Mouse (Mus musculus) kidney, adult 18-20 months (tissue): Measurements from ENCODE around the gene Cercam.

Experiments used
- DNase-seq: peaks from one replicate; pipeline ENCODE4 v3.0.0; 2021

Cercam gene

GRCm38 (mm10) chr2:29868949-29869645, at the start of gene Cercam:
TSS of gene Cercam (plus strand) at chr2:29869164.
- peak; percentile 82 for DNase-seq

DNA sequence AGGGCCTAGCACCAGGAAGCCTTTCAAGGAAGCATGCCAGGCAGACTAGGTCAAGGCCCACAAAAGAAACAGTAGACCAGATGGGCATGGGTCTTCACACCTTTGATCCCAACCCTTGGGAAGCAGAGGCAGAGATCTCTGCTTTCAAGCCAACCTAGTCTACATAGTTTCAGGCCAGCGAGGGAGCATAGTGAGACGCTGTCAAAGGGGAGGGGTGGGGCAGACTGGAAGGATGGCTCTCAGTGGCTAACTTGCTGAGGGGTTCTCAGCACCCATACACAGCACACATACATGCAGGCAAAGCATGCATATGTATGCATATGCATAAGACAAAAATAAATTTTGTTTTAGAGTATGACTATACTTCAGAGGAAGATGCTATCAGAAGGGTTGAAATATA, 49.6 kb upstream of the Cercam start:
- DNase-seq, result no peak

DNA sequence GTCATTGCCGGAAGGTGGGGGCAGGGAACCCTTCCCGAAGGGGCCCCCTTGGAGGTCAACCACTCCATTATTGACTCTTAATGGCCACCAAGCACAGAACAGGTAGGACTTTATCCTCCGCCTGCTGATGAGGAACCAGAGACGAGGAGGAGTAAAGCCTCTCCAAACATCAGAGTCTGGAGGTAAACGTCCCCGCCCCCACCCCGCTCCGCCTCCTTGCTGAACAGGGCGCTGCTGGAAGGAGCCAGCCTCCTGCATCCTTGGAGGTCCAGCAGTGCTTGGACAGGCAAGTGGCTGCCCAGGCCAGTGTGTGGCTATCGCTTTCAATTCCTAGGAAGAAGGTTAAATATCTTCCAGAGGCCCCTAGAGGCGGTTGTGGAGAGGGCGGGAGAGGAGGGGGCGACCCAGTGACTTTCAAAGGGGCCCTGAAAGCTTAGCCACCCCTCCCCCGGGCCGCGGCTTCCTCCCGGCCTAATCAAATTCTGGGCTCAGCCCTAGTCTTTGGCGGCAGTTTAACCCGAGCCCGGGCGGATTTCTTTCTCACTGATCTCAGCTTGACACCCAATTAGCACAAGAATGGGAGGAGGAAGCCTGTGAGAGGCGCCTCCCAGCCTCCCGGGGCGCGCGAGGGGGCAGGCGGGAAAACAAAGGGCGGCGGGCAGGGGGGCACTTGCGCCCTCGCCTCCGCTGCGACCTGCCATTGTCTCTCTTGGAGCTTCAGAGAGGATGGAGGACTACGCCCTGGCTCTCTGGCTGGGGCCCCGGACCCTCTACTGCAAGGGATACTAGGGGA, 48.7 kb upstream of the Cercam start, which contains the start of gene Urm1:
TSS of gene Urm1 (plus strand) at position 51 of the 793 bp plus-strand sequence.
- DNase-seq, result peak; percentile 63

GRCm38 (mm10) chr2:29826318-29826925, 42.5 kb upstream of the Cercam start:
- no peak for DNase-seq

- DNase-seq, result peak; percentile 96
Measured at GRCm38 (mm10) chr2:29826926-29827708, 41.8 kb upstream of the Cercam start.

DNA sequence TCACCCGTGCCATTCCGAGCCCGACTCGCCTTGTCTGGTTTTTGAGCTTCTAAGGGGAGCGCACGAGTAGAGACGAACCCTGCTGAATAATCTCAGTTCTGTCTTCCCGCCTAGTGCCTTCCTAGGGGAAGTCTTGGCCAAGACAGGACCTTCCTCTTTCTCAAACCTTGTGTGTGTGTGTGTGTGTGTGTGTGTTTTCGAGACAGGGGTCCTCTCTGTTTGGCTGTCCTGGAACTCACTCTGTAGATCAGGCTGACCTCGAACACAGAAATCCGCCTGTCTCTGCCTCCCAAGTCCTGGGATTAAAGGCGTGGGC, 41.3 kb upstream of the Cercam start:
- no peak for DNase-seq

- no peak for DNase-seq
Measured at GRCm38 (mm10) chr2:29831106-29831505, 37.9 kb upstream of the Cercam start.

DNA sequence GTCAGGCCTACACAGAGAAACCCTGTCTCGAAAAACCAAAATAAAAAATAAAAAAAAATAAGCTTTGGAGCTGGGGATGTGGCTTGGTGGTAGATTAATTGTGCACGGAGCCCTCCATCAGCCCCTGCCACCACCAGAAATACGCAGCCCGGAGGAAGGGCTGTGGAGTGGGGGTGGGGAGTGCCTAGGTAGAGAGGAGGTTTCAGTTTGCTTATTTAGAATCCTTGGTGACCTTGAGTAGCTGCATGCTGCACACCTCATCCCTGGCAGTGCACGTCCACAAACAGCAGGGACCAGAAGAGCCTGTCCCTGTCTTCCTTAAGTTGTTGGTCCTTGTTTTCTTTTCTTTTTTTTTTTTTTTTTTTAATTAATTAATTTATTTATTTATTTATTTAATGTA, 35.2 kb upstream of the Cercam start:
- DNase-seq, result no peak

GRCm38 (mm10) chr2:29835391-29835899, 33.5 kb upstream of the Cercam start:
- DNase-seq, result no peak

DNA sequence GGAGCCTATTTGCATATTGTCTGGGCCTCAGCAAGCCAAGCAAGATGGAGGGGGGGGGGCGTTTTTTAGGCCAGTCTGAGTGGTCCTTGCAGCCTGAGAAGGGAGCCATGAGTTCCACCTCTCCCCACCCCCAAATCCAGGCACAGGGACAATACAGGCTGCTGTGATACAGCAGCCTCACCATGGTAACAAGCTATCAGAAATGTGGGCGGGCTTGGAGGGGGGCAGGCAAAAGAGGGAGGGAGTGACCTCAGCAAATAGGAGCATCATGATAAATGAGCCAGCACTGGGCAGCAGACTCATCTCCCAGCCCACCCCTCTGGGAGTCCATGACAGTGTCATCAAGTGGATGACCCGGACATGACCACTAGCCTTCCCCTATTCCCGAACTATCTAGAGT, 29.5 kb upstream of the Cercam start:
- DNase-seq, result no peak

DNA sequence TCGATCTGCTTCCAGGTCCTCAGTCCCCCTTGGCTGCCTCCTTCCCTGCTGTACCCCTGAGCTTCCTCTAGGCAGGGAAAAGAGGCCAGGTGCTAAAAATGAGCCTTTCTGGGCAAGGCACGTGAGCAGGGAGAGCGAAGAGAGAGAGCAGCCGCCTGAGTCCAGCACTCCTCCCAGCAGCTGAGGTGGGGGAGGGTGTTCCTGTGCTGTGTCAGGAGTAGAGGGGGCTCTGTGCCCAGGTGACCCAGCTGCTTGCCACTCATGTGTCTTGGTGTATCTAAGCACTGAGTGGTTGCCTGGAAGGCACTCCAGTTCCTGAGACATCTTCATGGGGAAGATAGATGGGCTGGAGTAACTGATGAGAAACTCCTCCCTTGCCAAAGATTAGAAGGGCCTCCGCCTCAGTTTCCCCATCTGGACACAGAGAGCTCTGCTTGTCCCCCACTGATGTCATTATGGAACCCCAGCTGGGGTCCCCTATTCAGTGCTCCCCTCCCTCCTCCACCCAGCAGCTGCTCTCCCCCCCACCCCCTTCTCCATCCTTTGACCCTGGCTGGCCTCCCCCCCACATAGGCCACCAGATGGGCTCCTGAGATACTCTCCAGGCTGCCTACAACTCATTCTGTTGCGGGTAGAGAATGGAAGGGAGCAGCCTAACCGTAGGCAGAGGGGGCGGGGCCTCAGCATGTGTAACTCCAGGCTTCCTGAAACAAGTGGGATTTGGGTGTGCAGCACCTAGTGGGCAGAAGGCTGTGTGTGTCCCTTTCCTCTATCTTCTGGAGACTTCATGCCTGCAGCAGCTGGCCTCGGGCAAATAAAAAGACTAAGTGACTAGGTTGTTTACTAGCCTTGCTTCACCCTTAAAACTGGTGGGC, 25.5 kb upstream of the Cercam start:
- no peak for DNase-seq

DNA sequence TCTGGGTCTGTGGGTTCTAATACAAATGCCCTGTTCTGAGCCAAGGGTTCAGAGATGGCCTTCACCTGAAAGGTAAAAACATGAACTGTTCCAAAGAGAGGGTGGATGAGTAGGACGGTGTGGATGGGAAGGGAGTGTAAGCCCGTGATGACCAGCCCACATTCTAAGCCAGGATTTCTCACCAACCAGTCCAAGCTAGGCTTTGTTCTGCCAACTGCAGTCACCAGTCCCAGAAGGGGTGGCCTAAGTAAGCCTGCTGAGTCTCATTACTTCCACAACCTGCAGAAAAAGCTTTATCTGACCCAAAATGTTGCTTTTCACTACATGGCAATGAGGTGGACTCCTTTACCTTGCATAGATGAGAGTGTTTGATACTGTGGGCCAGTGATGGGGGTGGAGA, 24.8 kb upstream of the Cercam start:
- no peak for DNase-seq

GRCm38 (mm10) chr2:29844661-29845060, 24.3 kb upstream of the Cercam start:
- DNase-seq, result no peak

GRCm38 (mm10) chr2:29845636-29846035, 23.3 kb upstream of the Cercam start:
- no peak for DNase-seq

- DNase-seq, result no peak
Measured at GRCm38 (mm10) chr2:29846061-29846853, 22.7 kb upstream of the Cercam start.

DNA sequence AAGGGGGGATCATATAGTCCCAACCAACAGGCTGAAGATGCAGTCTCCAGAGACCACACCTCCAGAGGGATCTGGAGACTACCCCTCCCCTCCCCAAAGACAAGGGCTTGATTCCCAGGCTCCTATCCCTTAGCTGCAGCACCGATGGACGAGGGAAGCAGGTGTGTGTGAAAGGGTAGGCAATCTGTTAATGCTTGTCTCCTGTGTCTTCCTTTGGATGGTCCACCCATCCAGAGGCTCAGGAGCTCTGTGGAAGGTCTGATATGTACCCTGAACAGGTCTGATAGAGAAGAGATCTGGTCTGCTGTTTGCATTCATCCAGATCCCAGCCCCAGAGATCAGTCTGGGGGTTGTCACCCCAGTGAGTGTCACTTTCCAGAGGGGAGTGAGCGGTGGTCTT, 22.1 kb upstream of the Cercam start:
- DNase-seq, result no peak

GRCm38 (mm10) chr2:29849041-29849440, 19.9 kb upstream of the Cercam start:
- DNase-seq, result no peak

DNA sequence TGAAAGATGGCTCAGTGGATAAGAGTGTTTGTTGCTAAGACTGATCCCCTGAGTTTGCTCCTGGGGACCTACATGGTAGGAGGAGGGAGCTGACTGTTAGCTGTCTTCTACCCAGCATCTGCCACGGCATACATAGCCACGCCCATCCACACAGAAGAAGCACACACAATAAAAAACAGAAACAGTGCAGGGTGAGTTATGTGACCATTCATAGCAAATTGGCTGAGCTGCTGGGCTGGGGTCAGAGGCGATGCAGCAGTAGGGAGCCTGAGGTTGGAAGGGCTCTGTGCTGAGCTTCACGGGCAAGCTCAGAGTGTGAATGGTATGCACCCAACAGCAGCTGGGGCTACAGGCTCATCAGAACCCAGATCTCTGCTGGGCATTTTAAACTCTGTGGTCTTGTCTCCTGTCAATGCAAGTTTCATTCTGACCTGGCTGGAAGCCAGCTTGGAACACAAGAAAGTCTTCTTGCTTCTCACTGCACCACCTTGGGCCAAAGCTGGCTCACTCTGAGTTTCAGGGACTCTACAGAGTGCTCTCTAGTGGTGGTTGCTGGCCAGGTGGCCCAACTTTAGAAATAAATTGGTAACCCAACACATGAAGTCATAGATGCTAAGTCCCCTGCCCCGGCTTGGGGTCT, 19.0 kb upstream of the Cercam start:
- no peak for DNase-seq

GRCm38 (mm10) chr2:29852957-29853485, 15.9 kb upstream of the Cercam start:
- DNase-seq, result no peak

- no peak for DNase-seq
Measured at GRCm38 (mm10) chr2:29853736-29854135, 15.2 kb upstream of the Cercam start.
